Mouse (Mus musculus) hindbrain, postnatal 0 days (tissue): ENCODE results near the gene Sp6. TPM values are rescaled to one million over a fixed set of nuclear protein-coding genes. Genes with fewer than 3 reads are reported as not detected.

ENCODE experiments used
- ATAC-seq: fragments of 200-750 bp; cut with Nextera tagmentation; 2 replicates; pipeline ENCODE4 v1.8.0; 2017; ENCODE audit warnings: mild to moderate bottlenecking, moderate TSS enrichment, moderate library complexity
- DNase-seq: peaks from one replicate; pipeline ENCODE4 v3.0.0-alpha.2; 2015; ENCODE audit warnings: low spot score
- H3K27ac ChIP-seq: fragments of 300-500 bp; sonication (generic); 2 replicates; pipeline ENCODE4 v1.5.1; 2014; ENCODE audit warnings: mild to moderate bottlenecking
- H3K27me3 ChIP-seq: fragments of 300-500 bp; sonication (generic); 2 replicates; pipeline ENCODE4 v1.6.1; 2014; ENCODE audit warnings: low read length, mixed read lengths; ENCODE audit not compliant: insufficient read depth
- H3K36me3 ChIP-seq: fragments of 300-500 bp; sonication (generic); 2 replicates; pipeline ENCODE4 v1.6.1; 2014; ENCODE audit warnings: low read length, mixed read lengths; ENCODE audit not compliant: insufficient read depth
- H3K4me1 ChIP-seq: fragments of 300-500 bp; sonication (generic); 2 replicates; pipeline ENCODE4 v1.6.1; 2014; ENCODE audit warnings: antibody characterized with exemption, low read length, mixed read lengths; ENCODE audit not compliant: insufficient read depth
- H3K4me2 ChIP-seq: fragments of 300-500 bp; sonication (generic); 2 replicates; pipeline ENCODE4 v1.6.1; 2014; ENCODE audit warnings: low read depth, mild to moderate bottlenecking, low read length, moderate library complexity, mixed read lengths
- H3K4me3 ChIP-seq: fragments of 300-500 bp; sonication (generic); 2 replicates; pipeline ENCODE4 v1.5.1; 2014; ENCODE audit warnings: low read length
- H3K9ac ChIP-seq: fragments of 300-500 bp; sonication (generic); replicated peaks from 2 replicates; pipeline ENCODE4 v1.6.1; 2014; ENCODE audit warnings: mild to moderate bottlenecking, low read length, moderate library complexity, mixed read lengths
- H3K9me3 ChIP-seq: fragments of 300-500 bp; sonication (generic); 2 replicates; pipeline ENCODE4 v1.6.1; 2016; ENCODE audit warnings: low read length, mixed read lengths
- CTCF ChIP-seq: IDR thresholded peaks from 2 replicates; pipeline ENCODE4 v1.5.1; 2016; ENCODE audit warnings: antibody characterized with exemption, control low read depth, low read depth
- WGBS: fragments of 180-500 bp; shearing (Covaris S2); extraction: QIAGEN DNeasy Blood & Tissue Kit; methylation state at CpG from one replicate; pipeline ENCODE4 v1.1.7; 2014; 5-methylcytosine and 5-hydroxymethylcytosine counted together
- polyA plus RNA-seq: library from polyadenylated mRNA; unstranded; fragments of >200 nt; fragmentation: Nextera tagmentation; extraction: Ambion mirVana; gene quantifications from 2 replicates; pipeline ENCODE4 v1.2.1, GENCODE M21; 2015
- total RNA-seq: library from RNA; depleted of rRNA; stranded (reverse); fragments of >200 nt; gene quantifications from 2 replicates; pipeline ENCODE4 v1.2.3, GENCODE M21; 2014

Gene Sp6
- total and polyA plus RNA-seq, 2 experiments from 2014 or later: 0.54 to 0.99 TPM

DNA sequence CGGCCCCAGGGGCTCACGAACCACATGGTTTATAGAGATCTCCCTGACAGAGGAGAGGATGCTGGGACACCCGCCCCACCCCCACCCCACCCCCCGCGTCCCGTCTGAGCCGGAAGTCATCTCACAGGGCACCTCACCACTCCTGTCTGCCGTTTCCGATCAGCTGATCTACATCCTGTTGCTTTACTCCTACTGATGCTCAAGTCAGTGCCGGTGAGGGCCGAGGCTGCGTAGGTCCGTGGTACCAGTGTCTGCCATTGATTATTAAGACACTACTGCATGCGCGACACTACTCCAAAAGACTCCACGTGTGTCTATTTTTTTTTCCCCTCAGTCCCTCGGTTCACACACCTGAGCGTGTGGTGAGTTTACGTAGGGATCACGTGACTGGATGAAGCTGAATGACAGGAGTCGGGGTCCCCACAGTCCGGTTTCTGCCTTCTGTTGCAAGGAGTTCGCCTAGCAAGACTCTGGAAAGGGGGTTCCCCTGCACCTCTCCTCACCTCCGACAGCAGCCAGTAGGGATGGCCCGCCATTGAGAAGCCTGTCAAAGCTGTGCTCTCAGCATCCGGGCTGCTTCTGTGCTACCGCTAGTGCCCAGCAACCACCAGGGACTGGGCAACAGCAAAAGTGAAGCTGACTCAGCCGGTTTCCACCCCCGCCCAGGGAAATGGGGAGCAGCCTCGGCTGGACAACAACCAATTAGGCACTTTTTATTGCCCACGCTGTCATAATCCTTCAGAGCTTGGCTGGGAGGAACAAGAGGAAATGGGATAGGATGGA, 25.1 kb upstream of the Sp6 start:
- H3K9ac ChIP-seq: no peak overlapping the region
- DNase-seq (peak; percentile 48), ATAC-seq (peak; percentile 72)
- 6% methylated on average over 31 of the region's 31 CpGs for WGBS
- no peaks in the 10 kb centered on the region for H3K36me3 ChIP-seq
- no peaks in the 10 kb centered on the region for H3K9me3 ChIP-seq
- H3K4me2 ChIP-seq: peak overlapping the region; percentile 50
- peak overlapping the region; percentile 36; the same call in 1 of the 2 replicates for H3K27ac ChIP-seq
- peak overlapping the region; percentile 29 for H3K4me3 ChIP-seq
- no peak for TF ChIP-seq CTCF
- H3K27me3 ChIP-seq: 0 out of 2 replicates have a peak, but pooled peaks cover 5% of the 10 kb centered on the region
- peaks cover 5% of the 10 kb centered on the region; the same call in 1 of the 2 replicates for H3K4me1 ChIP-seq

- Histone ChIP-seq H3K4me3 (no peak overlapping the region), H3K27ac (no peak overlapping the region), H3K4me2 (no peak overlapping the region), H3K9ac (no peak overlapping the region), H3K27me3 (no peaks in the 10 kb centered on the region), H3K36me3 (no peaks in the 10 kb centered on the region), H3K4me1 (peaks cover 5% of the 10 kb centered on the region; the same call in 1 of the 2 replicates), H3K9me3 (no peaks in the 10 kb centered on the region)
- WGBS: 81% methylated on average over 5 of the region's 5 CpGs
- ATAC-seq: no peak
- TF ChIP-seq CTCF: no peak
- no peak for DNase-seq
Measured at GRCm38 (mm10) chr11:96991501-96991900, 21.7 kb upstream of the Sp6 start.

DNA sequence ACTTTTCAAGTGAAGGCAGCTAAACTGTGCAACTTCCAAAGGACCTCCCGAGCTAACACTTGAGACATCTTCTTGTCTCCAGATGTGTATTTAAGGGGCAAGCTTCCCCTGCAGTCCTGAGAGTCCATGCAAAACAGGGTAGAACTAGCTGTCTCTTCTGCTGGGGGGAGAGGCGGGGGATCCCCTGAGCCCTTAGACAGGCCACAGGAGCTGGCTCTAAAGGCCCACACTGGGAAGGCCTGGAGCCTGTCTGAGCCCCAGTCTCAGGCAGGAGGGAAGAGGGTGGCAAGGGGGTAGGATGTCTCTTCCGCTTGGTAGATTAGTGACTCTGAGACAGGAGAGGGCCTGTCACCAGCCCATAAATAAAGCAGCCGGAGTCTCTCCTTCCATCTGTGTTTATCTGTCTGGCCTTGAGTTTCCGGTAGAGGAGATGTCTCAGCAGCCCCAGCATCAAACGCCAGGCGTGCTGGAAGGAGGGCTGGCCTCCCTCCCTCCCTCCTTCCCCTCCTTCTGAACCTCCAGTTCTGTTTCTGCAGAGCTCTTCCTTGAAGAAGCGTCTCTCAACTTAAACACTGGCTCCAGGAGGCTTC, 20.4 kb upstream of the Sp6 start:
- no peaks in the 10 kb centered on the region for H3K9me3 ChIP-seq
- H3K27ac ChIP-seq: no peak overlapping the region; the same call in 1 of the 2 replicates
- 51% methylated on average over 8 of the region's 8 CpGs for WGBS
- H3K4me1 ChIP-seq: peaks cover 2% of the 10 kb centered on the region; the same call in 1 of the 2 replicates
- H3K4me2 ChIP-seq: no peak overlapping the region
- H3K36me3 ChIP-seq: no peaks in the 10 kb centered on the region
- no peak overlapping the region for H3K4me3 ChIP-seq
- H3K27me3 ChIP-seq: no peaks in the 10 kb centered on the region
- H3K9ac ChIP-seq: no peak overlapping the region
- no peak for ATAC-seq
- TF ChIP-seq CTCF: no peak
- no peak for DNase-seq

GRCm38 (mm10) chr11:96995031-96995430, 18.2 kb upstream of the Sp6 start:
- no peak for TF ChIP-seq CTCF
- Histone ChIP-seq H3K27ac (no peak overlapping the region), H3K9me3 (no peaks in the 10 kb centered on the region), H3K36me3 (no peaks in the 10 kb centered on the region), H3K4me3 (no peak overlapping the region), H3K27me3 (no peaks in the 10 kb centered on the region), H3K4me1 (no peaks in the 10 kb centered on the region), H3K9ac (no peak overlapping the region), H3K4me2 (no peak overlapping the region)
- no peak for DNase-seq
- 29% methylated on average over 5 of the region's 5 CpGs for WGBS
- no peak for ATAC-seq

- 78% methylated on average over 15 of the region's 15 CpGs for WGBS
- Histone ChIP-seq H3K27me3 (no peaks in the 10 kb centered on the region), H3K4me3 (no peak overlapping the region), H3K9me3 (no peaks in the 10 kb centered on the region), H3K4me2 (no peak overlapping the region), H3K9ac (no peak overlapping the region), H3K27ac (no peak overlapping the region), H3K36me3 (no peaks in the 10 kb centered on the region), H3K4me1 (no peaks in the 10 kb centered on the region)
- TF ChIP-seq CTCF: no peak
- no peak for ATAC-seq
- DNase-seq: no peak
Measured at GRCm38 (mm10) chr11:96995836-96996772, 17.1 kb upstream of the Sp6 start.

DNA sequence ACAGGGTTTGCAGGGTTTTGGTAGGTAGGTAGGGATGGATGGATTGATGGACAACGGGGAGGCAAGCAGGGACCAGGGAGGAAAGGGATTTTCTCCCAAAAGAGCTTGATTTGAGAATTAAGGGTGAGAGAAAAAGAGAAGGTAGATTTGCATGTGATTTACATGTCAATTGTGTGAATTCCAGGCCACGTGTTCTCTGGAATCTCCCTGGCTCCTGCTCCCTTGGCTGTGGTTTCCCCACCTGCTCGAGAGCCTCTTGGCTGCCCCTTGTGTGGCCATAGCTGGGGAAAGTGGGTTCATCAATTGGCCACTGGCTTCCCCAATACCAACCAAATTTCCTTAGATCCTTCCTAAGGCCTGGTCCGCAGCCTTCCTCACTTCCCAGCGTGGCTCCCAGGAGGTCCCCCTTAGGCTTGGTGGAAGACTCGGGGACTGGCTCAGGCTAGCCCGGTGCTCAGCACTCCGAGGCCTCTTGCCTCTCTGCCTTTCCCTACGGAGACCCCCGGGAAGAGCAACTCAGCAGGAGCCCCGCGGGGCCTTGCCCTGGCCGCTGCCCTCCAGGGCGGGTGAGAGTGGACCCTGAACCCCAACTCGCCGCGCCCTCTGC, 16.3 kb upstream of the Sp6 start:
- H3K4me1 ChIP-seq: no peaks in the 10 kb centered on the region
- WGBS: 12% methylated on average over 17 of the region's 17 CpGs
- no peak for TF ChIP-seq CTCF
- no peak overlapping the region for H3K27ac ChIP-seq
- DNase-seq (no peak), ATAC-seq (peak; percentile 24; the same call in 1 of the 2 replicates)
- H3K9me3 ChIP-seq: no peaks in the 10 kb centered on the region
- no peaks in the 10 kb centered on the region for H3K36me3 ChIP-seq
- H3K4me3 ChIP-seq: peak overlapping the region; percentile 14
- H3K4me2 ChIP-seq: peak overlapping the region; percentile 54
- H3K9ac ChIP-seq: peak overlapping the region; percentile 37
- H3K27me3 ChIP-seq: no peaks in the 10 kb centered on the region
